Mouse (Mus musculus) regulatory T cell (primary cell): ENCODE data around the gene Cox4i1.

Source experiments
- in situ Hi-C: fragments of 300-600 bp; cut with MboI, MseI; formaldehyde crosslinking; loops from one replicate; pipeline ENCODE4 v1.15.1; 2025; ENCODE audit warnings: high pct_unique_total_duplicates

Cox4i1 gene

GRCm38 (mm10) chr8:120667561-120668373 lies at the start of gene Cox4i1, which contains the start of gene Gm27021:
Cox4i1 (plus strand) TSS chr8:120668222.
Gm27021 (minus strand) TSS chr8:120668079.
- in situ Hi-C loops = no loop called here

- in situ Hi-C loops = no loop called here
Observed at GRCm38 (mm10) chr8:120619235-120620180, 48.5 kb upstream of the Cox4i1 start.

- in situ Hi-C loops = no loop called here
Observed at GRCm38 (mm10) chr8:120620441-120620840, 47.6 kb upstream of the Cox4i1 start.

- in situ Hi-C loops = no loop called here
Observed at GRCm38 (mm10) chr8:120622161-120622560, 45.9 kb upstream of the Cox4i1 start.

- in situ Hi-C loops = no loop called here
Observed at GRCm38 (mm10) chr8:120623608-120624007, 44.4 kb upstream of the Cox4i1 start.

DNA sequence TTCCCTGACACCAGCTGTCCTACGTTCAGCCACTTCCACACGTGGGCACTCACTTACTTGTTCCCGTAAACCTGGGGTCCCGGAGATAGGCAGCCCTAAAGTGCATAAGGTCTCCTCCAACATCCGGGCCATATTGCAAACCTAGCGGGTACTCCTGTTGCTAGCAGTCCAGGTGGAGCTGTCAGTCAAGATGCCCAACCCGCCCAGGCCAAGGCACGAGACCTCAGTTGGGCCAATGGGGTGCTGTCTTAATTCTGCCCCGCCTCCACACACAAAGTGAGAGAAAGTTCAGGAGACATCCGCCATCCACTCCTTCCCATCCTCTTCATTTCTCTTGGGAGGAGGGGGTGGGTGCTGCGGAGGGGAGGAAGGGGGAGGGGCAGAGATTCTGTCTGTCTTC lies 41.6 kb upstream of the Cox4i1 start:
- in situ Hi-C loops = loop anchor here (25.0 kb wide), 1 partner anchor 461 kb away; the partner anchor contains the start of gene Foxf1

DNA sequence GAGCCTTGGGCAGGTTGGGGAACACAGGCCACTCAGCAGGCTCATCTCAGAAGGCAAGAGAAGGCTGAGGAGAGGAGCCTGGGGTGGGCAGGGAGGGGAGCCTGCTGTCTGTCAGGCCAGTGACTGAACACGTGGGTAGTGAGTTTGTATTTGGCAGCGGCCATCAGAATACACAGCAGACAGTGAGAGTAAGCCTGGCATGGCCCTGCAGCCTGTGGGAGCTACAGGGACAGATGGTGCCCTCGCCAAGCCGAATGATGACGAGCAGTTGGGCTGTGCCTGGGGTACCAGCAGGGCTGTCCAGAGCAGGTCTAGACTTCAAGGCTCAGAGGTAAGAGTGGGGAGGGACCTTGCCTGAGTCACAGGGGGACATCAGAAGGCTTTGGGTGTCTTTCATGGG lies 40.7 kb upstream of the Cox4i1 start:
- in situ Hi-C loops = loop anchor here (25.0 kb wide), 1 partner anchor 460 kb away; the partner anchor contains the start of gene Foxf1

DNA sequence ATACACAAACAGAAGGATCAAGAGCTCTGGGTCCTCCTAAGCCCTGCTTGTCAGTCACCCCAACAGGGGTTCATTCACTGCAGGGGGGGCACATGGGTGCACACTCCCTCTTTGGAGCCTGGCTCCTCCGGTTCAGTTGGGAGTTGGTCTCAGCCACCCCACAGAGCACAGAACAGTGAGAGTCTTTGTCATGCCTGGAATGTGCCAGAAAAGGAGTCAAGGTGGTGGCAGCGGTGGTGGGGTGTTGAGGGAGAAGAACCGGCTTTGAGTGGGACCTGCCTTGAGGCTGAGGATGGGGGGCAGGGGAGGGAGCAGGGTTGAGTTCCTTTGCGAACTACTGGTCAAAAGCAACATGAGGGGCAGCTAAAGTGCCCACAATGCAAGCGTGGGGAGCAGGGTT lies 38.0 kb upstream of the Cox4i1 start:
- in situ Hi-C loops = loop anchor here (25.0 kb wide), 1 partner anchor 457 kb away; the partner anchor contains the start of gene Foxf1

- in situ Hi-C loops = loop anchor here (25.0 kb wide), 1 partner anchor 456 kb away; the partner anchor contains the start of gene Foxf1
Observed at GRCm38 (mm10) chr8:120630848-120631247, 37.2 kb upstream of the Cox4i1 start.

DNA sequence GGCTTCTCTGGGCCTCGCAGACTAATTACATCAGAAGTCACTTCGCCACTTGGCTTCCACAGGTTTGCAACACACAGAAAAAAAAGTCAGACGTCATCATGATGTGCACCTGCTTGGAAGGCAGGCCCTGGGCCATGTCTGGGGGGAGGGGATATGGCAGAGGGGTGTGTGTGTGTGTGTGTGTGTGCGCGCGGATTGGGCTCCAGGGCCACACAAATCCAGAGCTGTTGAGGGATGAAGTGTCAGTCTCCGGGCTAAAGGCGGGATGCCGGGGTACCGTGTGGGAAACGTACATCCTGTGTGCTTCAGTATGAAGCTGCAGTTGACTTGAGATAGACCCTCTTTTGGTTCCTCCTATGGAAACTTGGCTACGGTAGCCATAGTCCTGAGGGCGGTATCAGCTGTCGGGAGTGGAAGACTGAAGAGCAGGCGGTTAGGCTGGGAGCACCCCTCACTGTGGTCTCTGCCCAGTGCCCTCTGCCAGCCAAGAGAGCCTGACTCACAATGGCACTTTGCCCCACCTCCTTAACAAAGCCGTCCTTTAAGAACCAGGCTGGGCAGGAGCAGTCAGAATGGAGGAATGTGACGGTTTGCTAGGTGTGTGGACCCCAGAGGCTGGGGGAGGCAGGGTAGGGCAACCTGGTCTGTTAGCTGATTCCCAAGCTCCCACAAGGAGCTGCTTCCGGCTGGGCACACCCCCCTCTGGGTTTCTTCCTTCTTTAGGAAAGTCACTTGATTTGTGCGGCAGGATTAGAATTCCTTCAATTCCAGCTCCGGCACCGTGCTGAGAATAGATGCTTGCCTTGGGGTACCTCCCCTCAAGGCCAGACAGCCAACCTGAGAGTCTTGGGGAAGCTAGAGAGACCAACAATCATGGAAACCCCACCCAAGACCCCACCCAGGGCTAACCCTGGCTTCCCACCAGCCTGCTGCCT lies 36.3 kb upstream of the Cox4i1 start:
- in situ Hi-C loops = loop anchor here (25.0 kb wide), 1 partner anchor 456 kb away; the partner anchor contains the start of gene Foxf1

DNA sequence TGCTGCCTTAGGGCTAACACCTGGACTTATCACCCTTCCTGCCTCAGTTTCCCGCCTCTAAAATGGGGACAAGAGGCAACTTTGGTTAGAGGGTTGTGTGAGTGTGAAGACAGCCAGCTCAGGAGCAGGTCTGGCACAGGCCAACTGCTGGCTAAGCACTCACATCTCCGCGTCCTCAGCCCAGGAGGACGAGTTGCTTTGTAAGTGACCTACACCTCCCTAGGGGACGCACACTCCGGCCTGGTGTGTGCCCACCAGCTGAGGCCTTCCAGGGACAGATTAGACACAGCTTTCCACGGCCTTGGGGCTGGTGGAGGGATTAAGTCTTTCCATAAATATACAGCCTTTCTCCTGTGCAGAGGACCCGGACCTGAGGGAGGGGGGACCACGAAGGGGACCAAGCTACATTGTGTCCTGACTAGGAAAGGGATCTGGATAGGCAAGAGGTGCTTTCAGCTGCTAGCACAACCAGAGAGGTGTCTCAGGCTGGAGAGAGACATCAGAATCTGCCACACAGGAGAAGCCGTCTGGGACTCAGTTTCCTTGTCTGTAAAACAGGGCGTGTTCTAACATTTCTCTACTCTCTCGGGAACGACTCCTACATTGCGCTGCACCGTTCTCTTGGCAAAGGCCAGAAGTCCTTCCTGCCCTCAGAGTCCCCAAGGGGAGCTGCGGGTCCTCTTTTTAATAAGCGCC lies 34.9 kb upstream of the Cox4i1 start:
- in situ Hi-C loops = loop anchor here (25.0 kb wide), 1 partner anchor 454 kb away; the partner anchor contains the start of gene Foxf1

- in situ Hi-C loops = loop anchor here (25.0 kb wide), 1 partner anchor 454 kb away; the partner anchor contains the start of gene Foxf1
Observed at GRCm38 (mm10) chr8:120633665-120634271, 34.3 kb upstream of the Cox4i1 start.

DNA sequence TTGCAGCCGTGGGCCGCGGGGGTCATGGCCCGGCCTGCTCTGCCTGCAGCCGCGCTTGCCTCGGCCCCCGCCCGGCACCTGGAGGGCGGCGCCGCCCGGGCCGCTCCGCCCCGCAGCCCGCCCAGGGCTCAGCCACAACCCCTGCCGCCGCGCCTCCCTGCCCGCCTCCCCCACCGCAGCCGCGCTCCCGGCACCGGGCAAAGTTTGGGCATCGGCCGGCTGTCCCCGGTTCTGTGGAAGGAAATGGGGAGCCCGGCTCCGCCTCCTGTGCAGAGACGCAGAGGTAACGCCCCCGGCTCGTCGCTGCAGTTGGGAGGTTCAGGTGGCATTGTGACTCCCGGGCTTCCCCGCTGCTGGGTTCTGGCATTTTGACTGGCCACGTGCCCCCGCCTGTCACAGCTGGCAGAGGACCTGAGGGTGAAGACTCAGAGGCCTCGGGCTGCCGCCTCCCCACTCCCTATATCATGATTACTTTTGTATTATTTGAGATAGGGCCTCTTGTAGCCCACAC lies 33.6 kb upstream of the Cox4i1 start:
- in situ Hi-C loops = loop anchor here (25.0 kb wide), 1 partner anchor 453 kb away; the partner anchor contains the start of gene Foxf1

- in situ Hi-C loops = loop anchor here (25.0 kb wide), 1 partner anchor 446 kb away; the partner anchor contains the start of gene Foxf1
Observed at GRCm38 (mm10) chr8:120641245-120641644, 26.8 kb upstream of the Cox4i1 start.

- in situ Hi-C loops = loop anchor here (25.0 kb wide), 1 partner anchor 445 kb away; the partner anchor contains the start of gene Foxf1
Observed at GRCm38 (mm10) chr8:120642031-120642662, 25.9 kb upstream of the Cox4i1 start.

- in situ Hi-C loops = loop anchor here (25.0 kb wide), 1 partner anchor 443 kb away; the partner anchor contains the start of gene Foxf1
Observed at GRCm38 (mm10) chr8:120644663-120645062, 23.4 kb upstream of the Cox4i1 start.

- in situ Hi-C loops = loop anchor here (25.0 kb wide), 1 partner anchor 440 kb away; the partner anchor contains the start of gene Foxf1
Observed at GRCm38 (mm10) chr8:120647532-120647931, 20.5 kb upstream of the Cox4i1 start, which contains the start of gene 1190005I06Rik. 1190005I06Rik (minus strand) TSS chr8:120647632.
